Mouse (Mus musculus): ENCODE measurements around the gene Pip5k1b.

The Pip5k1b gene

GRCm38 (mm10) chr19:24415778-24416621 lies 139.7 kb downstream of the Pip5k1b start:
- DNase-seq (ENCODE audit: low spot score): no peak

- no peak for DNase-seq (ENCODE audit: low spot score)
Measured at GRCm38 (mm10) chr19:24408863-24409564, 146.7 kb downstream of the Pip5k1b start.

- no peak for DNase-seq (ENCODE audit: low spot score)
Measured at GRCm38 (mm10) chr19:24404716-24405115, 151.0 kb downstream of the Pip5k1b start.

GRCm38 (mm10) chr19:24403245-24403644 lies 152.4 kb downstream of the Pip5k1b start:
- no peak for DNase-seq (ENCODE audit: low spot score)

- DNase-seq (ENCODE audit: low spot score): no peak
Measured at GRCm38 (mm10) chr19:24393920-24394319, 161.8 kb downstream of the Pip5k1b start.

GRCm38 (mm10) chr19:24391519-24392251 lies 164.0 kb downstream of the Pip5k1b start:
- DNase-seq (ENCODE audit: low spot score): no peak

- DNase-seq (ENCODE audit: low spot score): no peak
Measured at GRCm38 (mm10) chr19:24386956-24387865, 168.5 kb downstream of the Pip5k1b start.

- no peak for DNase-seq (ENCODE audit: low spot score)
Measured at GRCm38 (mm10) chr19:24378470-24378869, 177.2 kb downstream of the Pip5k1b start.

- DNase-seq (ENCODE audit: low spot score): no peak
Measured at GRCm38 (mm10) chr19:24371763-24372640, 183.7 kb downstream of the Pip5k1b start.

GRCm38 (mm10) chr19:24368419-24368818 lies 187.3 kb downstream of the Pip5k1b start:
- no peak for DNase-seq (ENCODE audit: low spot score)

GRCm38 (mm10) chr19:24367722-24368121 lies 187.9 kb downstream of the Pip5k1b start:
- no peak for DNase-seq (ENCODE audit: low spot score)

- no peak for DNase-seq (ENCODE audit: low spot score)
Measured at GRCm38 (mm10) chr19:24366747-24367146, 188.9 kb downstream of the Pip5k1b start.

GRCm38 (mm10) chr19:24362626-24363321 lies 192.9 kb downstream of the Pip5k1b start:
- DNase-seq (ENCODE audit: low spot score): no peak

- DNase-seq (ENCODE audit: low spot score): no peak
Measured at GRCm38 (mm10) chr19:24359270-24359669, 196.4 kb downstream of the Pip5k1b start.

GRCm38 (mm10) chr19:24352298-24352959 lies 203.2 kb downstream of the Pip5k1b start:
- DNase-seq (ENCODE audit: low spot score): no peak

- no peak for DNase-seq (ENCODE audit: low spot score)
Measured at GRCm38 (mm10) chr19:24344501-24344900, 211.2 kb downstream of the Pip5k1b start.

GRCm38 (mm10) chr19:24342786-24343185 lies 212.9 kb downstream of the Pip5k1b start:
- DNase-seq (ENCODE audit: low spot score): no peak

- no peak for DNase-seq (ENCODE audit: low spot score)
Measured at GRCm38 (mm10) chr19:24336370-24337076, 219.1 kb downstream of the Pip5k1b start.

Measured in urinary bladder, postnatal 10 days (tissue).